Comparison of ENCODE assay signal across 14 mouse cellular contexts in genomic region chr15:18065515-18065914, GRCm38 (mm10).
"Had no signal": no experiment of that assay in that cellular context is flagged by ENCODE, and none has a peak within 500 bp of the region (broad histone marks: within the 10 kb centered on the region; RNA-seq: fewer than 3 reads in every experiment).

No protein-coding gene starts in this region.

- H3K4me3 ChIP-seq: kidney, embryonic 15.5 days; limb, embryonic 15.5 days; liver, embryonic 12.5 days; midbrain, embryonic 10.5 days; myocyte; neural tube, embryonic 15.5 days; stomach, embryonic 15.5 days had no signal

- H3K9ac ChIP-seq: kidney, embryonic 15.5 days; limb, embryonic 15.5 days; liver, embryonic 12.5 days; lung, embryonic 14.5 days; neural tube, embryonic 15.5 days; stomach, embryonic 15.5 days had no signal

- H3K4me1 ChIP-seq: kidney, embryonic 15.5 days; limb, embryonic 15.5 days; liver, embryonic 12.5 days; midbrain, embryonic 10.5 days; neural tube, embryonic 15.5 days; stomach, embryonic 15.5 days had no signal

- H3K27ac ChIP-seq: kidney, embryonic 15.5 days; limb, embryonic 15.5 days; liver, embryonic 12.5 days; midbrain, embryonic 10.5 days; neural tube, embryonic 15.5 days; stomach, embryonic 15.5 days had no signal

- H3K4me2 ChIP-seq: kidney, embryonic 15.5 days; limb, embryonic 15.5 days; liver, embryonic 12.5 days; lung, embryonic 14.5 days; neural tube, embryonic 15.5 days; stomach, embryonic 15.5 days had no signal

- H3K36me3 ChIP-seq: kidney, embryonic 15.5 days; limb, embryonic 15.5 days; liver, embryonic 12.5 days; midbrain, embryonic 10.5 days; neural tube, embryonic 15.5 days; stomach, embryonic 15.5 days had no signal

- ATAC-seq: liver, embryonic 12.5 days had no signal

- DNase-seq: kidney, adult 2 months; kidney, postnatal 14 days; lung, embryonic 14.5 days; lung, postnatal 10 days; lung, postnatal 4 days; midbrain, embryonic 14.5 days; thymus, postnatal 4 days had no signal

- H3K27me3 ChIP-seq: kidney, embryonic 15.5 days; limb, embryonic 15.5 days; liver, embryonic 12.5 days; neural tube, embryonic 15.5 days; stomach, embryonic 15.5 days had no signal

- H3K9me3 ChIP-seq: kidney, embryonic 15.5 days; limb, embryonic 15.5 days; liver, embryonic 12.5 days; midbrain, embryonic 10.5 days; neural tube, embryonic 15.5 days; stomach, embryonic 15.5 days had no signal
